Mouse (Mus musculus) midbrain, postnatal 0 days (tissue): Measurements from ENCODE around the gene Rad18. TPM values are rescaled to one million over a fixed set of nuclear protein-coding genes. Genes with fewer than 3 reads are reported as not detected.

Experiments
- ATAC-seq: fragments of 200-750 bp; cut with Nextera tagmentation; 2 replicates; pipeline ENCODE4 v1.8.0; 2017; ENCODE audit warnings: moderate number of reproducible peaks, mild to moderate bottlenecking, moderate TSS enrichment, moderate library complexity; ENCODE audit not compliant: low FRiP score
- DNase-seq: peaks from one replicate; pipeline ENCODE4 v3.0.0-alpha.2; 2015; ENCODE audit warnings: low spot score
- H3K27ac ChIP-seq: fragments of 300-500 bp; sonication (generic); 2 replicates; pipeline ENCODE4 v1.5.1; 2014; ENCODE audit warnings: low read depth, mild to moderate bottlenecking, low read length, mixed read lengths
- H3K27me3 ChIP-seq: fragments of 300-500 bp; sonication (generic); 2 replicates; pipeline ENCODE4 v1.6.1; 2014; ENCODE audit warnings: low read length, control low read depth, mixed read lengths; ENCODE audit not compliant: insufficient read depth
- H3K36me3 ChIP-seq: fragments of 300-500 bp; sonication (generic); 2 replicates; pipeline ENCODE4 v1.6.1; 2014; ENCODE audit warnings: low read length, control low read depth, mixed read lengths; ENCODE audit not compliant: insufficient read depth
- H3K4me1 ChIP-seq: fragments of 300-500 bp; sonication (generic); 2 replicates; pipeline ENCODE4 v1.6.1; 2014; ENCODE audit warnings: mild to moderate bottlenecking, control low read depth, antibody characterized with exemption, low read length, mixed read lengths; ENCODE audit not compliant: insufficient read depth
- H3K4me2 ChIP-seq: fragments of 300-500 bp; sonication (generic); 2 replicates; pipeline ENCODE4 v1.6.1; 2014; ENCODE audit warnings: low read depth, mild to moderate bottlenecking, low read length, mixed read lengths; ENCODE audit not compliant: poor library complexity, severe bottlenecking
- H3K4me3 ChIP-seq: fragments of 300-500 bp; sonication (generic); 2 replicates; pipeline ENCODE4 v1.5.1; 2014; ENCODE audit warnings: low read depth, mild to moderate bottlenecking, low read length, moderate library complexity
- H3K9ac ChIP-seq: fragments of 300-500 bp; sonication (generic); replicated peaks from 2 replicates; pipeline ENCODE4 v1.6.1; 2014; ENCODE audit warnings: mild to moderate bottlenecking, low read length, moderate library complexity, mixed read lengths; ENCODE audit not compliant: poor library complexity, severe bottlenecking
- H3K9me3 ChIP-seq: fragments of 300-500 bp; sonication (generic); 2 replicates; pipeline ENCODE4 v1.6.1; 2016; ENCODE audit warnings: low read length, control low read depth
- CTCF ChIP-seq: IDR thresholded peaks from 2 replicates; pipeline ENCODE4 v1.5.1; 2016; ENCODE audit warnings: antibody characterized with exemption, mild to moderate bottlenecking
- WGBS: fragments of 180-500 bp; shearing (Covaris S2); extraction: QIAGEN DNeasy Blood & Tissue Kit; methylation state at CpG from one replicate; pipeline ENCODE4 v1.1.7; 2014; 5-methylcytosine and 5-hydroxymethylcytosine counted together
- polyA plus RNA-seq: library from polyadenylated mRNA; unstranded; fragments of >200 nt; fragmentation: Nextera tagmentation; extraction: Ambion mirVana; gene quantifications from 2 replicates; pipeline ENCODE4 v1.2.1, GENCODE M21; 2015
- total RNA-seq: library from RNA; depleted of rRNA; stranded (reverse); fragments of >200 nt; gene quantifications from 2 replicates; pipeline ENCODE4 v1.2.3, GENCODE M21; 2014

The Rad18 gene
- total and polyA plus RNA-seq, 2 experiments from 2014 or later = 6.4 to 13.5 TPM

DNA sequence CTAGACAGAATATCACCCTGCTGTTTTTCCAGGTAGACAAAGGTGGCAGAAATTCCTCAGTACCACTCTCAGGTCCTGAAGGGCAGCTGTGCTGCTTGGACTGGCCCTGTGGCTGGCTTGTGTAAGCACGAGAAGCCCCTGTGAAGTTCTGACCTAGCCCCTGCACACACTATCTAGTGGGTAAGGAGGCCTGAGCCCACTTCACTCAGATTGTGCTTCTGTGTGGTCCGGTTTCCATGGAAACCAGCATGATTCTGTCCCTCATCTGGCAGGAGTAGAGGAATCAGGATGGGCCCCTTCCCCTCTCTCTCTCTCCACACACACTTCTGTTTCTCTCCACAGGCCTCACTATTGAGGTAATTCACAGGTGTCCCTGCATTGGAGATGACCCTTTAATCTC, 38.6 kb upstream of the Rad18 start:
- no peak for ATAC-seq
- no peak for TF ChIP-seq CTCF
- DNase-seq = no peak

DNA sequence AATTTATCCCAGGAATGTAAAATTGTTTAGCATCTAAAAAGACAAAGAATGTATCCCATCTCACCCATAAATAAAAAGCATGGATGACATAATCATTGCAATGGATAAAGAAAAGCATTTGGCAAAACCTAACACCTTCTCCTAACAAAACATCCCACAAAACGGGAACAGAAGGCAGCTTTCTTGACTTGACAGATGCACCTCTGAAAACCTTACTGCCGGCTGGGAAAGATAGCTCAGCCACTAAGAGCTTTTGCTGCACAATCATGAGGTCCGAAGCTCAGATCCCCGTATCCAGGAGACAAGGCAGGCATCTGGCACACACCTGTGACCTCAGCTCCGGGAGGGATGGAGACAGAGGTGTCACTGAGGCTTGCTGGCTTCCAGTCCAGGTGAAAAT, 37.5 kb upstream of the Rad18 start:
- no peak for ATAC-seq
- 77% methylated on average over 5 of the region's 5 CpGs for WGBS
- peaks cover 44% of the 10 kb centered on the region for H3K36me3 ChIP-seq

More for the DNA sequence above, 38.6 kb upstream of the Rad18 start:
- 72% methylated on average over 2 of the region's 2 CpGs for WGBS
- no peaks in the 10 kb centered on the region for H3K27me3 ChIP-seq
- H3K4me2 ChIP-seq = no peak overlapping the region
- no peak overlapping the region for H3K4me3 ChIP-seq
- H3K9me3 ChIP-seq = no peaks in the 10 kb centered on the region
- H3K9ac ChIP-seq = no peak overlapping the region
- H3K36me3 ChIP-seq = peaks cover 50% of the 10 kb centered on the region
- no peaks in the 10 kb centered on the region for H3K4me1 ChIP-seq
- H3K27ac ChIP-seq = no peak overlapping the region

DNA sequence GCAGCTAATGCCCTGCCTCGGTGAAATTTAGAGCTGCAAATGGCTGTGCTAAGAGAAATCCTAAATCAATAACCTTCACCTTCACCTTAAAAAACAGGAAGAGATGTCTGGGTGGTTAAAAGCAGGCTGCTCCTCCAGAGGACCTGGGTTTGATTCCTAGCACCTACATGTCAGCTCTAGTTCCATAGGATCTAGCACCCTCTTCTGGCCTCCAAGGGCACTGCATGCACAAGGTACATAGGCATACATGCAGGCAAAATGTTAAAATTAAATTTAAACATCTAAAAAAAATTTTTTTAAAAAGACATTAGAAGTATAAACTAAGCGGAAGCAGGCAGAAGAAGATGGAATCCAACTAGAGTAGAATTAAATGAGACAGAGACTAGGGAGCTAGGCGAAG, 35.9 kb upstream of the Rad18 start:
- peaks cover 43% of the 10 kb centered on the region for H3K36me3 ChIP-seq
- H3K4me1 ChIP-seq = no peaks in the 10 kb centered on the region
- TF ChIP-seq CTCF = peak; percentile 57
- no peaks in the 10 kb centered on the region for H3K9me3 ChIP-seq
- no peak overlapping the region for H3K27ac ChIP-seq
- DNase-seq (no peak), ATAC-seq (no peak)
- H3K4me2 ChIP-seq = no peak overlapping the region
- no peak overlapping the region for H3K4me3 ChIP-seq
- H3K9ac ChIP-seq = no peak overlapping the region
- no peaks in the 10 kb centered on the region for H3K27me3 ChIP-seq
- 96% methylated on average over 3 of the region's 3 CpGs for WGBS

More for the DNA sequence above, 37.5 kb upstream of the Rad18 start:
- Histone ChIP-seq H3K9ac (no peak overlapping the region), H3K4me2 (no peak overlapping the region), H3K27ac (no peak overlapping the region), H3K9me3 (no peaks in the 10 kb centered on the region), H3K4me1 (no peaks in the 10 kb centered on the region), H3K27me3 (no peaks in the 10 kb centered on the region), H3K4me3 (no peak overlapping the region)
- no peak for TF ChIP-seq CTCF
- DNase-seq = no peak

DNA sequence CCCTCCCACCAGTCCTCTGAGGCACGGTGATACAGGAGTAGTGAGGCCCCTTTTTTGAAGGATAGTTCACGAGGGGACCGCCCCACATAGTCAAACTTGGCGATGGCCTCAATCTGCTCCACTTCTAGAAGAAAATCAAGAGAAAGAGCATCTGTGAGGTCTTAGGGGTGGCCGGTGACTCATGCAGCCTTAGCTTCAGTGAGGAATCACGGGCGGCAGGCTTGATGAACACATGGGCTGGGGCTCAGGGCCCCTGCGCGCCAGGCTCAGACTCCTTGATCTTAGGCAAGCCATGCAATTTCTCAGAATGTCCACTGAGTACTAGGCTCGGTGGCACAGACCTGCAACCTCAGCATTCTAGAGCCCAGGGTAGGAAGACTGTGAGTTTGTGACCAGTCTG, 34.9 kb upstream of the Rad18 start:
- peaks cover 49% of the 10 kb centered on the region for H3K36me3 ChIP-seq
- no peaks in the 10 kb centered on the region for H3K9me3 ChIP-seq
- no peaks in the 10 kb centered on the region for H3K27me3 ChIP-seq
- no peak for TF ChIP-seq CTCF
- H3K4me2 ChIP-seq = no peak overlapping the region
- DNase-seq = no peak
- WGBS = 96% methylated on average over 10 of the region's 10 CpGs
- H3K4me1 ChIP-seq = no peaks in the 10 kb centered on the region
- no peak overlapping the region for H3K9ac ChIP-seq
- H3K27ac ChIP-seq = no peak overlapping the region
- ATAC-seq = no peak
- no peak overlapping the region for H3K4me3 ChIP-seq

DNA sequence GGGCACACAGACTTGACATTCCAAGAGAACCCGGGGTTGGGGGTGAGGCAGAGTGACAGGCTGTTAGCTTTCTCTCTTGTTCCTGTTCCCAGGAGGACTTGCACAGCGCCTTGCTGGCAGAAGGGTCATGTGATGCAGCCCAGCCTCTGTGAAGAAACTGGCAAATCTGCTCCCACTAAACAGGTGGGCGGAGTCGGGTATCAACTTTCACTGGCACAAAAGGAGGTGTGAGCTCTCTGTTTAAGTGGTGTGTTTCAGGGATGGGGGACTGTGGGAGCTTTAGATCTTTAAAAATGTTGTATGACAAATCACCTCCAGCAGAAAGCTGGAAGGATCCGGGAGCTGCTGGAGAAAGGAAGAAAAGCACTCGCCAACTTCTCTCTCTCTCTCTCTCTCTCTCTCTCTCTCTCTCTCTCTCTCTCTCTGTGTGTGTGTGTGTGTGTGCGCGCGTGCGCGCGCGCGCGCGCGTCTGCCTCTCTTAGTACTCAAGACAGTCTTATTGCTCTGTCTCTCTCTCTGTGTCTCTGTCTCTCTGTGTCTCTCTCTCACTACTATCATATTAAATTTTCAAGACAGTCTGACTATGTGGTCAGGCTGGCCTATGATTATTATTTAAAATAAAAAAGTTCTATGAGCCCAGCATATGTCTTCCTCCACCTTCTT, 32.4 kb upstream of the Rad18 start:
- no peak overlapping the region for H3K4me3 ChIP-seq
- H3K27me3 ChIP-seq = no peaks in the 10 kb centered on the region
- no peak for TF ChIP-seq CTCF
- no peaks in the 10 kb centered on the region for H3K4me1 ChIP-seq
- H3K9me3 ChIP-seq = no peaks in the 10 kb centered on the region
- H3K4me2 ChIP-seq = no peak overlapping the region
- ATAC-seq (peak; percentile 63), DNase-seq (peak; percentile 67)
- H3K36me3 ChIP-seq = peaks cover 32% of the 10 kb centered on the region
- no peak overlapping the region for H3K9ac ChIP-seq
- WGBS = 5% methylated on average over 17 of the region's 17 CpGs
- H3K27ac ChIP-seq = peak overlapping the region; percentile 55

DNA sequence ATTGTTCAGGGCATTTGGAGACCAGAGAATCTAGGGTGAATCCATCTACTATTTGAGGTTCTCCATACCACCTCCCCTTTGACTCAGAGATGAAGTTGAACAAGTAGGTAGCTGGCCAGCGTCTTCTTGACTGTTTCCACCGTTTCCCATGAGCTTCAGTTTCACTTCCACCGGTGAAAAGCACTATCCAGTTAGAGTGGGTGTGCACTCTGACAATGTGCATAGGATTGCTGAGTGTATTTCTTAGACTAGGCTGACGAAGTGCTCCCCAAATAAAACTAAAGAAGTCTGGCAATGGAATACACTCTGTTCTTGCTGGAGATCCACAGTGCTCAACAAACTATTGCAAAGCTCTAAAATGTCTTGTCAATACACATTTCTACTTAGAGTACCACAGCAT, 29.0 kb upstream of the Rad18 start:
- H3K27ac ChIP-seq = no peak overlapping the region
- TF ChIP-seq CTCF = no peak
- ATAC-seq (no peak), DNase-seq (no peak)
- 97% methylated on average over 4 of the region's 4 CpGs for WGBS
- H3K4me3 ChIP-seq = no peak overlapping the region
- peaks cover 38% of the 10 kb centered on the region for H3K36me3 ChIP-seq
- H3K27me3 ChIP-seq = no peaks in the 10 kb centered on the region
- H3K9ac ChIP-seq = no peak overlapping the region
- no peaks in the 10 kb centered on the region for H3K4me1 ChIP-seq
- H3K4me2 ChIP-seq = no peak overlapping the region
- H3K9me3 ChIP-seq = no peaks in the 10 kb centered on the region
